Mouse (Mus musculus) hindbrain, embryonic 10.5 days (tissue): Measurements from ENCODE around the gene Uqcc1. TPM values are rescaled to one million over a fixed set of nuclear protein-coding genes. Genes with fewer than 3 reads are reported as not detected.

ENCODE experiments used
- DNase-seq: peaks from one replicate; pipeline ENCODE4 v3.0.0-alpha.2; 2017; ENCODE audit warnings: low spot score
- H3K27ac ChIP-seq: fragments of 300-500 bp; sonication (generic); 2 replicates; pipeline ENCODE4 v1.5.1; 2016; ENCODE audit warnings: mild to moderate bottlenecking, moderate library complexity
- H3K27me3 ChIP-seq: fragments of 300-500 bp; sonication (generic); 2 replicates; pipeline ENCODE4 v1.6.1; 2016; ENCODE audit warnings: mild to moderate bottlenecking; ENCODE audit not compliant: poor library complexity, insufficient read depth, severe bottlenecking
- H3K36me3 ChIP-seq: fragments of 300-500 bp; sonication (generic); 2 replicates; pipeline ENCODE4 v1.6.1; 2016; ENCODE audit warnings: mild to moderate bottlenecking, moderate library complexity
- H3K4me1 ChIP-seq: fragments of 300-500 bp; sonication (generic); replicated peaks from 2 replicates; pipeline ENCODE4 v1.6.1; 2016; ENCODE audit warnings: mild to moderate bottlenecking
- H3K4me3 ChIP-seq: fragments of 300-500 bp; sonication (generic); 2 replicates; pipeline ENCODE4 v1.5.1; 2016; ENCODE audit warnings: mild to moderate bottlenecking, moderate library complexity
- H3K9me3 ChIP-seq: fragments of 300-500 bp; sonication (generic); 2 replicates; pipeline ENCODE4 v1.6.1; 2016; ENCODE audit warnings: mild to moderate bottlenecking, moderate library complexity
- WGBS: fragments of 180-500 bp; shearing (Covaris S2); methylation state at CpG from one replicate; pipeline ENCODE4 v1.1.7; 2016; 5-methylcytosine and 5-hydroxymethylcytosine counted together
- polyA plus RNA-seq: library from polyadenylated mRNA; unstranded; fragments of >200 nt; fragmentation: Nextera tagmentation; extraction: Ambion mirVana; gene quantifications from 2 replicates; pipeline ENCODE4 v1.2.1, GENCODE M21; 2016

Gene Uqcc1
- polyA plus RNA-seq, 1 experiment from 2014 or later, result 77.4 TPM

DNA sequence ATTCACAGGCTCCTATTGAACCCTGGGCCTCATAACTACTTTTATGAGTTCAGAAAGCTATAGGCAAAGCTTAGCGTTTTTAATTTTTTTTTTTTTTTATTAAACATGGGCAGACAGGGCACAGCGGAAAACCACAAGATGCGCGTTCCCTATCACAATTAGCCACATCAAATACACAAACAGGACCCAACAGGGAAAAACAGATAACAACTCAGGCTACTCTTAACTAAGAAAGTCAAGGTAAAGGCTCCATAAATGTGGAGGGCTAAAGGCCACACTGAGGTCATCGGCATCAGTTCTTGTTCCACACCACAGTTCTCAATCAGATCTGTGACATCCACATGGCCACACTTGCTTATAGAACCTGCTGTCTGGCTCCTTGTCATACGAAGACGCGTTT, 61.8 kb downstream of the Uqcc1 start:
- Histone ChIP-seq H3K4me1 (0 out of 2 replicates have a peak, but pooled peaks cover 17% of the 10 kb centered on the region), H3K4me3 (no peak overlapping the region), H3K27ac (no peak overlapping the region), H3K9me3 (no peaks in the 10 kb centered on the region), H3K36me3 (peaks cover 46% of the 10 kb centered on the region), H3K27me3 (no peaks in the 10 kb centered on the region)
- no peak for DNase-seq
- WGBS, result 97% methylated on average over 8 of the region's 8 CpGs

- 0 out of 2 replicates have a peak, but pooled peaks cover 9% of the 10 kb centered on the region for H3K4me1 ChIP-seq
- peak; percentile 10 for DNase-seq
- H3K27ac ChIP-seq, result peak overlapping the region; percentile 35; the same call in 1 of the 2 replicates
- H3K4me3 ChIP-seq, result no peak overlapping the region
- peaks cover 32% of the 10 kb centered on the region for H3K36me3 ChIP-seq
- no peaks in the 10 kb centered on the region for H3K9me3 ChIP-seq
- WGBS, result 71% methylated on average over 11 of the region's 11 CpGs
- H3K27me3 ChIP-seq, result no peaks in the 10 kb centered on the region
Observed at GRCm38 (mm10) chr2:155863301-155863867, 66.7 kb downstream of the Uqcc1 start.

- DNase-seq, result peak; percentile 6
- Histone ChIP-seq H3K4me3 (no peak overlapping the region), H3K27me3 (no peaks in the 10 kb centered on the region), H3K9me3 (no peaks in the 10 kb centered on the region), H3K27ac (peak overlapping the region; percentile 40; the same call in 1 of the 2 replicates), H3K4me1 (0 out of 2 replicates have a peak, but pooled peaks cover 9% of the 10 kb centered on the region), H3K36me3 (peaks cover 30% of the 10 kb centered on the region)
- 84% methylated on average over 13 of the region's 13 CpGs for WGBS
Observed at GRCm38 (mm10) chr2:155862573-155863300, 67.4 kb downstream of the Uqcc1 start.

DNA sequence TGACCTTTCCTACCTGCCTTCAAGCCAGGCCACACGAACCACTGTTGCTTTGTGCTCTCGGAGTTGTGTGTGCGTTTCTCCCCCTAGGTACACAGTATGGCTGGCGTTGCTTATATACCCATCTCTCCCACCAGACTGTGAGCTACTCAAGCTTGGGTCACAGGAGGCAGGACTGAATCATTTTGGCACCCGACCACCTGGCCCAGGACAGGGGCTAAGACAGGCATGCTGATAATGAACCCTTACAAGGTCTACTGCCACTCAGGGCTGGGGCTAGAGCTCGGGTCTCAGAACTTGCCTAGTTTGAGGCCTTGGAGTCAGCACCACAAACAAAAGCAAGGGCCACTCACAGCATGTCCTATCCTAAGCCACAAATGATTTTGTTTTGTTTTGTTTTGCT, 68.5 kb downstream of the Uqcc1 start:
- no peak overlapping the region for H3K4me3 ChIP-seq
- 0 out of 2 replicates have a peak, but pooled peaks cover 9% of the 10 kb centered on the region for H3K4me1 ChIP-seq
- WGBS, result 94% methylated on average over 6 of the region's 6 CpGs
- no peak for DNase-seq
- H3K36me3 ChIP-seq, result peaks cover 30% of the 10 kb centered on the region
- no peaks in the 10 kb centered on the region for H3K27me3 ChIP-seq
- H3K9me3 ChIP-seq, result no peaks in the 10 kb centered on the region
- H3K27ac ChIP-seq, result no peak overlapping the region; the same call in 1 of the 2 replicates

DNA sequence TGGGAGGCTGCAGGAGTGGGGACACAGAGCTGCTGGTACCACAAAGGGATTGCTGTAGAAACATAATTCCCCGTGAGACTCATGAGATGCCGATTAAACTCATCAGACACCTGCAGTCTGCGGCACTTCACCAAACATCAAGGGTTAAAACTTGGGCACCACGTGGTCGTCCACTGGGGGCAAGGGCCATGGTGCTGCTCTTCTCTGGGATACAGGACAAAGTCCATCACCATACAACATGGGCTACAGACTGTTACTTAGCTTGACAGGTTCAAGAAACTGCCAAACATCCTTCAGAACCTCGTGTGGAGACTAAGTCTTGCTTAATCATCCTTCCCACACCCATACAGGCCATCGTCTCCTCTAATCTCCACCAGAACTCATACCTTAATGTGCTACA, 70.0 kb downstream of the Uqcc1 start:
- Histone ChIP-seq H3K27ac (no peak overlapping the region), H3K9me3 (no peaks in the 10 kb centered on the region), H3K4me1 (0 out of 2 replicates have a peak, but pooled peaks cover 9% of the 10 kb centered on the region), H3K27me3 (no peaks in the 10 kb centered on the region), H3K36me3 (peaks cover 44% of the 10 kb centered on the region), H3K4me3 (no peak overlapping the region)
- WGBS, result 80% methylated on average over 7 of the region's 7 CpGs
- DNase-seq, result no peak

- no peaks in the 10 kb centered on the region for H3K27me3 ChIP-seq
- H3K27ac ChIP-seq, result no peak overlapping the region
- no peaks in the 10 kb centered on the region for H3K4me1 ChIP-seq
- H3K4me3 ChIP-seq, result no peak overlapping the region
- no peak for DNase-seq
- H3K36me3 ChIP-seq, result peaks cover 83% of the 10 kb centered on the region
- H3K9me3 ChIP-seq, result no peaks in the 10 kb centered on the region
- 86% methylated on average over 5 of the region's 5 CpGs for WGBS
Observed at GRCm38 (mm10) chr2:155852536-155852935, 77.6 kb downstream of the Uqcc1 start.

DNA sequence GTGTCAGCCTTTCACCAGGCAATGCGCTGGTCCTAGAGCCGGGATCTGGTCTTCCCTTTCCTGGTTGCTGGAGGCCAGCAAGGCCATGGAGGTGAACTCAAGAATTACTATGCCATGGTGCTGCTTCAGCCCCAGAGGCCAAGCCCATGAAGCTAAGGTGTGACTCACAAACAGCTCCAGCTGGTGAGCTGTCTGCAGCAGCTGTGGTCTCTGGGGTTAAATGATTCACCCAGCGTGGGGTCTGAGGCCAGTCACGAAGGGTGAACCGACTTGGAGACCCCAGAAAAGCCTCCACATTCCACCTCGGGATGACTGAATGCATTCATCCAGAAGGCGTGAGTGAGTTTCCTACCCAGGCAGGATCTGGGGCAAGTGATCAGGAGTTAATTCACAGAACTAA, 80.0 kb downstream of the Uqcc1 start:
- Histone ChIP-seq H3K4me3 (no peak overlapping the region), H3K36me3 (peaks cover 84% of the 10 kb centered on the region), H3K27ac (no peak overlapping the region), H3K9me3 (no peaks in the 10 kb centered on the region), H3K4me1 (no peaks in the 10 kb centered on the region), H3K27me3 (no peaks in the 10 kb centered on the region)
- WGBS, result 81% methylated on average over 7 of the region's 7 CpGs
- no peak for DNase-seq

DNA sequence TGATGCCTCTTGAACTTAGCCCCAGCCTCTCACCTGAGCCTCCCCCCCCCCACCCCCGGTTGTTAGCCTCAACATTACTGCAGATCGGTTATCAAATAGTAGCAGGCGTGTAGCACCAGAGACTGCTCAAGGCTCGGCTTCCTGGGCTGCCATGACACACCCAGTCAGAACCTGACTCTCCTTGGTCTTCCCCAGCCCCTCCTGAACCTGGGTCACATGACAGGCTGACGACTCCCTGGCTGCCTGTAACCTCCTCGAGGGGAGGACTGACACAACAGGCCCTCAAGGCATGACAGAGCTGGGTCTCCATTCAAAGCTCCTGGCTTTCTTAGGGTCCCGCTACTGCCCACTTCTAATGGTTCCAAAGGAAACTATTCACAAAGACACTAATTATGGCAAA, 80.6 kb downstream of the Uqcc1 start:
- H3K27ac ChIP-seq, result no peak overlapping the region
- H3K36me3 ChIP-seq, result peaks cover 90% of the 10 kb centered on the region
- no peaks in the 10 kb centered on the region for H3K9me3 ChIP-seq
- 75% methylated on average over 7 of the region's 7 CpGs for WGBS
- no peaks in the 10 kb centered on the region for H3K4me1 ChIP-seq
- DNase-seq, result no peak
- no peak overlapping the region for H3K4me3 ChIP-seq
- no peaks in the 10 kb centered on the region for H3K27me3 ChIP-seq

DNA sequence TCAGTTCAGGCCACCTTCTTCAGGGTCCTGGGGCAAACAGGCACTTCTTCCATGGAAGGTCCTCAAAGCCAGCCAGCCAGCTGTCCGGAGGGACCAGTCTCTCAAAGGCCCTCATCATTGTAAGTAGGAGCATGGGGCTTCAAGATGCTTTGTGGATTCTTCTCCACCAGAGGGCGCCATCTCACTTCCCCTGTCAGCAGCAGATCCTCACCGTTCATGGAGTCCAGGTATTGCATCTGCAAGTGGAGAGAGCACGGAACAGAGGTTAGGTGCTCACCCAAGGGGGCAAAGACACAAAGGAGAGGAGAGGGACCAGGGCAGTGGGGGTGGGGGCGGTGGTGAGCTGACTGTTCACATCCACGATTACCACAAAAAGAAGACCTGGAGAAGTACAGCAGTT, 81.8 kb downstream of the Uqcc1 start:
- no peak overlapping the region for H3K27ac ChIP-seq
- no peaks in the 10 kb centered on the region for H3K27me3 ChIP-seq
- H3K4me3 ChIP-seq, result no peak overlapping the region
- no peaks in the 10 kb centered on the region for H3K9me3 ChIP-seq
- peaks cover 79% of the 10 kb centered on the region for H3K36me3 ChIP-seq
- DNase-seq, result peak; percentile 80
- H3K4me1 ChIP-seq, result no peaks in the 10 kb centered on the region
- 46% methylated on average over 6 of the region's 6 CpGs for WGBS

- Histone ChIP-seq H3K27me3 (no peaks in the 10 kb centered on the region), H3K9me3 (no peaks in the 10 kb centered on the region), H3K4me1 (no peaks in the 10 kb centered on the region), H3K4me3 (no peak overlapping the region), H3K27ac (no peak overlapping the region), H3K36me3 (peaks cover 73% of the 10 kb centered on the region)
- WGBS, result 89% methylated on average over 8 of the region's 8 CpGs
- no peak for DNase-seq
Observed at GRCm38 (mm10) chr2:155846930-155847329, 83.2 kb downstream of the Uqcc1 start.

DNA sequence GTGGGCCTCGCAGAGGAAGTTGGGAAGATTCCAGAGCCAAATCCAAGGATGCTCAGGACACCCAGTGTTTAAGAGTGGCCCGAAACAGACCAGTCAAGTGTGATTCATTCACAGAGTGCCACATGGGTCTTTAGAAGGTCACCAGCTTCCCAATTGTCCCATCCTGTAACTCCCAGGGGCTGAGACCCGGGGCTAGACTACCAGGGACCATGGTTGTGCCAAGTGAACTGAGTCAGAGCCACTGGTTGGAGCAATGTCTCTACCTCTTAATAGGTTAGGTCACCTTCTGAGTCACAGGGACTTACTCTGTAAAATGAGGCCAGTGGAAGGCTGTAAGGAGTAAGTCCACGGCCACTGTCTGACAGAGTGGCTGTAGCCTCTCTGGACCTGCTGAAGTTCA, 91.1 kb downstream of the Uqcc1 start:
- Histone ChIP-seq H3K4me3 (no peak overlapping the region), H3K27ac (no peak overlapping the region), H3K36me3 (no peaks in the 10 kb centered on the region), H3K9me3 (no peaks in the 10 kb centered on the region), H3K4me1 (no peaks in the 10 kb centered on the region), H3K27me3 (0 out of 2 replicates have a peak, but pooled peaks cover 4% of the 10 kb centered on the region)
- DNase-seq, result no peak
- 89% methylated on average over 4 of the region's 4 CpGs for WGBS

DNA sequence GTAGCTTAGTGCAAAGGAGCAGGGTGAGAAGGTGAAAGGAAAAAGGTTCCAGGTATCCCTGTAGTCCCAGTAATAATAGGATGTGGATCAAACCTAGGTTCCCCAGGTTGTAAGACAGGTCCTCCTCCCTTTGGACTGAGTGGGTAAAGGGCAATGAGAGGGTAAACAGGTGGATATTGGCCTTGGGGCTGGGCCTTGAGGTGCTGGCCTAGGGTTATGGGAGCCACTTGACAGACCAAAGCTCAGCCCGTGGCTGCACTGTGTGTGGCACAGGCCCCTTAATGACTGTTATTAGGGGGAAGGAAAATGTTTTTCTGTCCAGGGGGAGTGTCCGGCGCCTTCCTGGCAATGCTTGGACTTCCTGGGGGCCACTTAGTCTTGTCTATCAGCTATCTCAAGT, 92.1 kb downstream of the Uqcc1 start:
- WGBS, result 77% methylated on average over 3 of the region's 3 CpGs
- no peak for DNase-seq
- 0 out of 2 replicates have a peak, but pooled peaks cover 4% of the 10 kb centered on the region for H3K27me3 ChIP-seq

GRCm38 (mm10) chr2:155834732-155835131, 95.4 kb downstream of the Uqcc1 start, which contains the start of gene Fam83c:
Gene Fam83c, minus strand, starts transcription at chr2:155834854.
- peaks cover 3% of the 10 kb centered on the region; the same call in 1 of the 2 replicates for H3K4me1 ChIP-seq
- H3K36me3 ChIP-seq, result no peaks in the 10 kb centered on the region
- 65% methylated on average over 9 of the region's 9 CpGs for WGBS
- H3K4me3 ChIP-seq, result no peak within 1 kb of the TSS
- peak within 1 kb of the TSS; percentile 46; the same call in 1 of the 2 replicates for H3K27ac ChIP-seq
- H3K27me3 ChIP-seq, result 0 out of 2 replicates have a peak, but pooled peaks cover 4% of the 10 kb centered on the region
- H3K9me3 ChIP-seq, result no peaks in the 10 kb centered on the region
- no peak for DNase-seq

More for the DNA sequence above, 92.1 kb downstream of the Uqcc1 start:
- Histone ChIP-seq H3K4me1 (peaks cover 1% of the 10 kb centered on the region; the same call in 1 of the 2 replicates), H3K9me3 (no peaks in the 10 kb centered on the region), H3K36me3 (no peaks in the 10 kb centered on the region), H3K27ac (no peak overlapping the region), H3K4me3 (no peak overlapping the region)
